Mouse (Mus musculus) liver, embryonic 14.5 days (tissue): ENCODE measurements around the gene Xpnpep1.

ENCODE experiments used
- CTCF ChIP-seq: IDR thresholded peaks from 2 replicates; pipeline ENCODE4 v1.5.1; 2016; ENCODE audit warnings: antibody characterized with exemption, low read depth, control low read depth
- EP300 ChIP-seq: IDR thresholded peaks from 2 replicates; pipeline ENCODE4 v1.6.1; 2016; ENCODE audit warnings: antibody characterized with exemption, low read depth

DNA sequence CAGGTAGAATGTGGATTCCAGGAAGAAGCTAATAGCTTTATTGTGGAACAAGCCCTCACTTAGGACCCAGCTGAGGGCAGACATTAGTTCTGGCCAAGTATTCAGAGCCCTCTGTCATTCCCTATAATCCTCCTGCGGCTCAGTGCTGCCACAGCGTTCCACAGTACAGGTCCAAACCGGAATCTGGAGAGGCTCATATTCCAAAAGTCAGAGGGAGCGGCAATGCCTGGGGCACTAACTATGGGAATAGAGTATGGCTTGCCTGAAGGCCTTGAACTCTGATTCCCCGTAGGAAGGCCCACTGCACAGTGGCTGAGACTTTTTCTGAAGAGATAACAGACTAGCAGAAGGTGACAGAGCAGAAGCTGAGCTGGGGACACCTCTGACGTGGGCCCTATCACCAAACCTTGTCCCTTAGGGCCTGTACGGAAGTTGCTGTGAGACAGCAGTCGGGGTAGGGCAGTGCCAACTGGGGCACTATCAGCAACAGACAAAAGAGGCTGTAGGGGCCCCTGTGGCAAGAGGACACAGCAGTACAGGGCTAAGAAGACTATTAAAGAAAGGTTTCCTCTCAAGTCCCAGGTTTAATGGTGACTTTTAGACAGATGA lies 18.8 kb upstream of the Xpnpep1 start:
- peak; percentile 70 for TF ChIP-seq EP300
- TF ChIP-seq CTCF, result no peak
